Mouse (Mus musculus) liver, adult 2 months (tissue): Measurements from ENCODE around the gene Obscn. TPM values are rescaled to one million over a fixed set of nuclear protein-coding genes. Genes with fewer than 3 reads are reported as not detected.

Experiments
- DNase-seq: peaks from one replicate; pipeline ENCODE4 v3.0.0-alpha.2; 2011; ENCODE audit warnings: low read depth, low spot score; ENCODE audit errors: extremely low read depth
- H3K27ac ChIP-seq: fragments of 200-500 bp; replicated peaks from 2 replicates; pipeline ENCODE4 v1.5.1; 2012; ENCODE audit warnings: low read depth, mild to moderate bottlenecking, control low read depth, inconsistent platforms, low read length; ENCODE audit not compliant: insufficient read depth
- H3K27me3 ChIP-seq: fragments of 200-500 bp; 2 replicates; pipeline ENCODE4 v1.6.1; 2012; ENCODE audit warnings: mild to moderate bottlenecking, moderate library complexity, low read length, inconsistent platforms; ENCODE audit not compliant: control insufficient read depth, insufficient read depth
- H3K36me3 ChIP-seq: fragments of 200-500 bp; 2 replicates; pipeline ENCODE4 v1.6.1; 2012; ENCODE audit warnings: low read length, inconsistent platforms; ENCODE audit not compliant: control insufficient read depth, insufficient read depth
- H3K4me1 ChIP-seq: fragments of 200-500 bp; 2 replicates; pipeline ENCODE4 v1.6.1; 2011; ENCODE audit warnings: low read length; ENCODE audit not compliant: control insufficient read depth, insufficient read depth
- H3K4me3 ChIP-seq: fragments of 200-500 bp; 2 replicates; pipeline ENCODE4 v1.5.1; 2011; ENCODE audit warnings: low read depth, mild to moderate bottlenecking, control low read depth, low read length, moderate library complexity; ENCODE audit not compliant: insufficient read depth
- H3K79me2 ChIP-seq: fragments of 200-500 bp; 2 replicates; pipeline ENCODE4 v1.6.1; 2012; ENCODE audit warnings: inconsistent platforms, mild to moderate bottlenecking, low read length, moderate library complexity; ENCODE audit not compliant: control insufficient read depth, insufficient read depth
- H3K9ac ChIP-seq: fragments of 200-500 bp; 2 replicates; pipeline ENCODE4 v1.6.1; 2012; ENCODE audit warnings: low read depth, mild to moderate bottlenecking, control low read depth, inconsistent platforms, low read length
- CTCF ChIP-seq: fragments of 200-500 bp; IDR thresholded peaks from 2 replicates; pipeline ENCODE4 v1.5.1; 2011; ENCODE audit warnings: low read depth, low read length, control low read depth
- POLR2A ChIP-seq: fragments of 200-500 bp; IDR thresholded peaks from 2 replicates; pipeline ENCODE4 v1.6.1; 2011; ENCODE audit warnings: low read length, control low read depth; ENCODE audit not compliant: insufficient read depth; ENCODE audit errors: extremely low read depth
- WGBS: fragments of 180-500 bp; shearing (Covaris S2); methylation state at CpG from one replicate; pipeline ENCODE4 v1.1.7; 2018; 5-methylcytosine and 5-hydroxymethylcytosine counted together
- polyA plus RNA-seq: library from polyadenylated mRNA; depleted of rRNA; stranded (reverse); fragments of >200 nt; gene quantifications from 2 replicates; pipeline ENCODE4 v1.2.3, GENCODE M21; 2012
- total RNA-seq: library from RNA; depleted of rRNA; stranded (reverse); fragments of >200 nt; gene quantifications from 2 replicates; pipeline ENCODE4 v1.2.3, GENCODE M21; 2014

The Obscn gene
- total and polyA plus RNA-seq, 2 experiments: 0.07 to 0.83 TPM

- WGBS: 68% methylated on average over 19 of the region's 19 CpGs
- no peak overlapping the region for H3K4me3 ChIP-seq
- H3K36me3 ChIP-seq: no peaks in the 10 kb centered on the region
- DNase-seq: no peak
- TF ChIP-seq CTCF (no peak), POLR2A (no peak)
- H3K4me1 ChIP-seq: no peaks in the 10 kb centered on the region
- H3K27me3 ChIP-seq: peaks cover 16% of the 10 kb centered on the region
- no peaks in the 10 kb centered on the region for H3K79me2 ChIP-seq
- H3K9ac ChIP-seq: no peak overlapping the region
- no peak overlapping the region for H3K27ac ChIP-seq
Measured at GRCm38 (mm10) chr11:59138537-59139486, 2.6 kb upstream of the Obscn start.

GRCm38 (mm10) chr11:59136994-59137706 is 948 bp upstream of the Obscn start:
- H3K27ac ChIP-seq: no peak overlapping the region
- WGBS: 79% methylated on average over 12 of the region's 12 CpGs
- no peak for DNase-seq
- no peak overlapping the region for H3K9ac ChIP-seq
- peaks cover 16% of the 10 kb centered on the region for H3K27me3 ChIP-seq
- no peaks in the 10 kb centered on the region for H3K36me3 ChIP-seq
- no peak overlapping the region for H3K4me3 ChIP-seq
- no peak for TF ChIP-seq POLR2A
- TF ChIP-seq CTCF: no peak
- H3K4me1 ChIP-seq: no peaks in the 10 kb centered on the region
- H3K79me2 ChIP-seq: no peaks in the 10 kb centered on the region

- no peak for TF ChIP-seq CTCF
Measured at GRCm38 (mm10) chr11:59135051-59135820, 966 bp downstream of the Obscn start.

GRCm38 (mm10) chr11:59134373-59134997 is 1.7 kb downstream of the Obscn start:
- Histone ChIP-seq H3K36me3 (no peaks in the 10 kb centered on the region), H3K9ac (no peak overlapping the region), H3K79me2 (no peaks in the 10 kb centered on the region), H3K27ac (no peak overlapping the region), H3K27me3 (peaks cover 16% of the 10 kb centered on the region), H3K4me1 (no peaks in the 10 kb centered on the region), H3K4me3 (no peak overlapping the region)
- WGBS: 9% methylated on average over 35 of the region's 35 CpGs
- TF ChIP-seq POLR2A (no peak), CTCF (no peak)
- no peak for DNase-seq

More at GRCm38 (mm10) chr11:59135051-59135820, 966 bp downstream of the Obscn start:
- Histone ChIP-seq H3K36me3 (no peaks in the 10 kb centered on the region), H3K4me1 (no peaks in the 10 kb centered on the region), H3K9ac (no peak overlapping the region), H3K79me2 (no peaks in the 10 kb centered on the region), H3K27ac (no peak overlapping the region), H3K27me3 (peaks cover 16% of the 10 kb centered on the region), H3K4me3 (no peak overlapping the region)
- WGBS: 9% methylated on average over 55 of the region's 55 CpGs
- DNase-seq: no peak

GRCm38 (mm10) chr11:59132065-59132464 is 4.1 kb downstream of the Obscn start:
- TF ChIP-seq CTCF (no peak), POLR2A (no peak)
- 79% methylated on average over 3 of the region's 3 CpGs for WGBS
- Histone ChIP-seq H3K9ac (no peak overlapping the region), H3K27me3 (peaks cover 16% of the 10 kb centered on the region), H3K27ac (no peak overlapping the region), H3K79me2 (no peaks in the 10 kb centered on the region), H3K4me1 (no peaks in the 10 kb centered on the region), H3K4me3 (no peak overlapping the region), H3K36me3 (no peaks in the 10 kb centered on the region)
- DNase-seq: no peak
